Mouse (Mus musculus) CH12.LX (cell line): ENCODE measurements at regions not wholly inside any gene's neighbourhood (a gene's known extent, or its start where the extent isn't known, plus 50 kb on each side); places are given as distances from the start of the nearest gene placed in this dataset.

Experiments used
- CTCF ChIP-seq, 2 experiments: IDR thresholded peaks in 1 of 2; conservative IDR thresholded peaks in 1 of 2; 2 replicates each; pipeline ENCODE4 v1.5.1; 2011 to 2012; ENCODE audit warnings: low read depth in 2 of 2, low read length in 2 of 2, improper control_type of control experiment in 1 of 2, inconsistent platforms in 1 of 2, mild to moderate bottlenecking in 1 of 2, moderate library complexity in 1 of 2
- EP300 ChIP-seq: IDR thresholded peaks from 2 replicates; pipeline ENCODE4 v1.6.1; 2011; ENCODE audit warnings: low read length, improper control_type of control experiment
- USF1 ChIP-seq: IDR thresholded peaks from 2 replicates; pipeline ENCODE4 v1.6.1; 2014; ENCODE audit warnings: low read depth, mild to moderate bottlenecking, inconsistent platforms, low read length, improper control_type of control experiment

DNA sequence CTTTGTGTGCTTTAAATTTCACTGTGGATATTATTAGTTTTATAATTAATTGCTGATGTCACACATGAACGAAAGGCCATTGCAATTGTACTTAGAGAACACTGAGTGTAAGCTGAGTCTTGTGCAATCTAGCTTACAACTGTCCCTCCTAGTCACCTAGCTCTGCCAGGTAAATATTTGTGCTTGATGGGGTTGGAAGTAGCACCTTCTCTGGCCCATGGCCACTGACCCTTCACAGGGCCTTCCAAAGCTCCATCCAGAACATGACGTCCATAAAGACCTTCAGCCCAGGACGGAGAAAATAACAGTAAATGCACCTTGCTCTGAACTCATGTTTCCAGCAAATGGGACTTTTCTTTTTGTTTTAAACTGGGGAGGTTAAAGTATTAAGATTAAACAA lies 576.0 kb downstream of the Nedd1 start:
- TF ChIP-seq USF1 (no peak), CTCF (conservative IDR thresholded peaks at IDR 0.05 in 1 of 2, IDR thresholded peaks at IDR 0.05 in 1 of 2; ENCODE audit: low read depth in 2 of 2, low read length in 2 of 2) (no peak), EP300 (no peak)
